Mouse (Mus musculus) monocyte, adult 5-6 weeks (primary cell): ENCODE measurements at regions not wholly inside any gene's neighbourhood (a gene's known extent, or its start where the extent isn't known, plus 50 kb on each side); places are given as distances from the start of the nearest gene placed in this dataset.

Source experiments
- ATAC-seq: fragments of 153-309, 156-312 bp; replicated peaks from 2 replicates; pipeline ENCODE4 v1.8.0; 2017; ENCODE audit warnings: mild to moderate bottlenecking; ENCODE audit not compliant: low TSS enrichment, insufficient number of reproducible peaks, severe bottlenecking, poor library complexity, low FRiP score

DNA sequence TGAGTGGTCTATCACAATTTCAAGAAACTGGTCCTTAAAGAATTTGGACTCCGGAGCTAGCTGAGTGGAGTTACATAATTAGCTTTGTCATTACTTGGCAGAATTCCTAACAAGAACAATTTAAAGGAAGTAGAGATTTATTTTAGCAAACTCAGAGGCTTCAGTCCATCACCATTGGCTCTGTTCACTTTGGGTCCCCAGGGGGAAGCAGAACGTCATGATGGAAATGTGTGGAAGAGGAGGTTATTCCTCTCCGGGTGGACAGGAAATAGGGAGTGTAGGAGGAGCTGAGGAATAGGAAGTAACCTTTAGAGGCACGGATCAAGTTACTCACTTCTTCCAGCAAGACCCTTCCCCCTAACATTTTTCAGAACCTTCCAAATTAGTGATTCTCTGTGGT is 83.3 kb upstream of the Serpine2 start:
- no peak for ATAC-seq

DNA sequence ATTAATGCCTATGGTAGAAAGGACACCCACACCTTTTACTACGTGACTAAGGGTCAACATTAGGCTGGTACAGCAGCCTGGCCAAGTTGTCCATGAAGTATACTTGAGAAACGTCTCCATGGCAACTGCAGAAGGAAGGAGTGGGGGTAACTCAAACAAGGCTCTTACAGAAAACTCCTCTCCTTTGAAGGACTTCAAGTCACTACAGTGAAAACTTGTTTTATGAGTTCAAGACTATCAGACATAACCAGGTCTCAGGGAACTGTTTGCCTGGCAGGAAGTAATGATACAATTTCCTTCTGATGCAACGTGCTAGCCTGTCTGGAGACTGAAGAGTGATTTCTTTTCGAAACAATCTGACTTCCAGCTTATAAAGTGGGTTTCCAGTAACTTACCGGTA is 71.5 kb upstream of the Serpine2 start:
- no peak for ATAC-seq

DNA sequence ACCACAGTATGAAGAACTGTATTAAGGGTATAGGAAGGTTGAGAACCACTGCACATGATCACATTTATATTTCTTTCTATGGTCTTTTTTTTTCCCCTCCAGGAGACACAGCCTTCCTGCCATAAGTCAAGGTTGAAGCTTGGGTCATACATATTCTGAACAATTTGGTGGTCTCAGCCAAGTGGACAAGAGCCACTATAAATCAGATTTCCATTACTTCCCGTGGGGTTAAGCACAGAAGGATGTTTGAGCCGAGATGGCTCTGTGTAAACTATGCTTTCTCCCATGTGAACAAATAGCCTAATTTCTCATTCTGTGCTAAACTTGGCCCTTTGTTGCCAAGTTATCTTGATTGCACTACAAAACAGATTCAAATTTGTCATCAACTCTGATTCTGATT is 66.8 kb upstream of the Serpine2 start:
- ATAC-seq, result no peak

DNA sequence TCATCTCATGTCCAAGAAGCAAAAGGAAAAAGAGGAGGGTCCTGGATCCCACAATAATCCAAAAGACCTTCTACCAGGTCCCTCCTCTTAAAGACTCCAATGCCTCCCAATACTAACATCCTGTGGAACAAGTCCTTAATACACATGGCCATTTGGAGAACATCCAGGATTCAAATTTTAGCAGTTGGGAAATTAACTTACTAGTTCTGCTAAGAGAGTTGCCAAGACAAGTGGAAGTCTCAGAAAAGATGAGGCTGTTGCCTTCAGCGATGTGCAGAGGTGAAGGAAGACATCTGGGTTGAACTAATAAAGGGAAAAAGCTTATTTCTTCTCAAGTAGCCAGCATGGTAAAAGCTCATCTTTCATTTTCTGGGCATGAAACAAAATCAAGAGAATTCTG is 64.8 kb upstream of the Serpine2 start:
- no peak for ATAC-seq

DNA sequence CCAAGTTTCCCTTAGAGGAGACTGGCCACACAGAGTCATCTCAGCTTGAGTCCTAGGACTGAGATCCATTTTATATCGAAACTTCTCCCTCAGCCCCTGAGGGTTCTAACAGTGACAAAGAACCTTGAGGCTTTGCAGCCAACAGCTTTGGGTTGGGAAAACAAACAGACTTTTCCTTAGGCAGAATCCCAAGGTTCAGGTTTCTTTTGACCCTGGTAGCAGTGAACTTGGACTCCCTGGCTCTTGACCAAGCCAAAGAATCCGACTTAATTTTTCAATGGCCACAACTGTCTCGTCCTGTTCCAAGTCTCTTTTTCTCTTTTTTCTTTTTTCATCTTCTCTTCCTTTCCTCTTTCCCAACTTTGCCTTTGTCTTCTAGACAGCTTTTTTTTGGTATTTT is 60.9 kb upstream of the Serpine2 start:
- no peak for ATAC-seq

DNA sequence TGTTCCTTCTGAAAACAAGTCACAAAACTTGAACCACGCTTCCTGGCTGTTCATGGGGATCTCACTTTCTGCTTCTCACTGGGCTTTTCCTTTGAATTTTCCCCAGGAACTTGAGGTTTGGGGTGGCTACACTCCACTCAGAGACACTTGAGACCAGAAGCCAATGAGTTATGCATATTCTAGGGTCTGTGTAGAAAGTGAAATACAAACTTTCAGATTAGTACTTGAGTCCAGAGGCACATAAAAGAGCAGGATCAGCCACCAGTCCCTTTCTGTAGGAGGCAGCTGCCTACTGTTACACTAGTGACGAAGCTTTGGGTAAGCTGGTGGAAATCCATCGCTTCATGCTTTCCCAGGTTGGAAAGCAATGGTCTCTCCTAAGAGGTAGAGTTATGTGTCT is 60.4 kb upstream of the Serpine2 start:
- no peak for ATAC-seq

DNA sequence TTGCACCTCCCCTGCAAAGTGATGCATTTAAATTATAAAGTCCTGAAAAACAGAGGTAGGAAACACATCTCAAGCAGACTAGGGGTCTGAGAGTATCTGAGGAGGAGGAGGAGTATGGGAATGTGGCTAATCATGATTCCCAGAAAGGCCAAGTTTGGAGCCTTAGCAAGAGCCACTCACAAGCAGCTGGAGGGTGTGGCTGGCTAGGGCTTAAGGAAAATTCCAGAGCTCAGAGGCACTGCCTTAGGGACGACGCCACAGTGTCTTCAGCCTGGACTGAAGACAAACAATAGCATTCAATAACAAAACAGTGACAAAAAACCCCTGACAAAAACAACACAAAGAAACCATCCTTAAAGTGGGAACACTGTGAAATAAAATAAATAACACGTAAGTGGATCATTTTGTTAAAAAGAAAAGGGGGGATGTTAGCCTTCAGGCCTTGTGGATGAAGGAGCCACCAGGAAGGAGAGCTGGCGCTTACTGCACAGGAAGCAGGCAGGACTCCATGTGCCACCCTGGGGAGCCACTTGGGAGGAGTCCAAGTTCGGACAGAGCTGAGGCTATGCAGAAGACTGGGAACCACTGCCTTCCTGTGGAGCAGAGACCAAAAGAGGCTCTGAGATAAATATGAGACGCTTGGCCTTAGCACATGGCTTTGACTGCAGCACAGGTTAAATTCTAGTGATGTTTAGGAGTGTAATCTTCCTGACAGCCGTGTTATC is 56.6 kb upstream of the Serpine2 start:
- no peak for ATAC-seq
